Mouse (Mus musculus) naive thymus-derived CD4-positive, alpha-beta T cell, adult 2 months (primary cell): ENCODE measurements around the gene Fbxo17.

Experiments
- DNase-seq: peaks from one replicate; pipeline ENCODE4 v3.0.0-alpha.2; 2011; ENCODE audit warnings: low read depth

The Fbxo17 gene

DNA sequence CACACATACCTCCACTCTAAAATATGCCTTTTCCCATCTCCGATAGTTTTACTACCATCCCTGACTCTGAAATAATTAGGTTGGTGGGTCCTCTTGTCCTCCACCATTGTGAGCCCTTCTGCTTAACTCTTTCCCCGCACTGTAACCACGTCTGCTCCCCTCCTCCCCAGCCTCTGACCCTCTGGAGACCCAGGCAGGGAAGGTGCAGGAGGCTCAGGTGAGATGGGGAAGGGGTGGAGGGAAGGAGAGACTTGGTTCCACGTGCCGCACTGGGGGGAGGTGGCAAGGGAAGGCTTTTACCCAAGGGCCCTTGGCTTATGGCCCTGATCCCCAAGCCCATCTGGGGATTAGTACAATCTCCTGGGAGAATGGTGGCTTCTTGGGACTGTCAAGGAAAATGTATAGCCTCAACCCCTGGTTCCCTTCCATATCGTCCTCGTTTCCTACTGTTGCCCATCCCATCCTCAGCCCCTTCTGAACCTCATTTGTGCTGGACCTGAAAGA lies 50.9 kb downstream of the Fbxo17 start, which contains the start of gene Nfkbib:
TSS of gene Nfkbib (minus strand) at position 51 of the 504 bp plus-strand sequence.
- DNase-seq: no peak

DNA sequence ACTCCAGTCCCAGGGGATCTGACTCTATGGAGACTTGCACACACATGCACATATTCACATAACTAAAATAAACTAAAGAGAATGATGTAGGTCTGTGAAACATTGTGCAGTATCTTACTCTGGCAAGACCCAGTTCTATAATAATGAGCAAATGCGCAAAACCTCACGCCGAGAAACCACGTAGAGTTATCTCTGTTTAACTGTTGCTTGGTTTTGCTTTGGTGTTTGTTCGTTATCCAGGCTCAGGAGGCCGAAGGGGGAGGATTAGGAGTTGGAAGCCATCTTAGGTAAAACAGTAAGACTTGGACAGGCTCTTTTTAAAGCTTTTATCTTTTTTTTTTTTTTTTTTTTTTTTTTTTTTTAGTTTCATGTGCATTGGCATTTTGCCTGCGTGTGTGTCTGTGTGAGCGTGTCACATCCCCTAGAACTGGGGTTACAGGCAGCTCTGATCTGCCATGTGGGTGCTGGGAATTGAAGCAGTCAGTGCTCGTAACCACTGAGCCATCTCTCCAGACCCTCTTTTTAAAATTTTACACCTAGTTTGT lies 52.9 kb downstream of the Fbxo17 start:
- no peak for DNase-seq

DNA sequence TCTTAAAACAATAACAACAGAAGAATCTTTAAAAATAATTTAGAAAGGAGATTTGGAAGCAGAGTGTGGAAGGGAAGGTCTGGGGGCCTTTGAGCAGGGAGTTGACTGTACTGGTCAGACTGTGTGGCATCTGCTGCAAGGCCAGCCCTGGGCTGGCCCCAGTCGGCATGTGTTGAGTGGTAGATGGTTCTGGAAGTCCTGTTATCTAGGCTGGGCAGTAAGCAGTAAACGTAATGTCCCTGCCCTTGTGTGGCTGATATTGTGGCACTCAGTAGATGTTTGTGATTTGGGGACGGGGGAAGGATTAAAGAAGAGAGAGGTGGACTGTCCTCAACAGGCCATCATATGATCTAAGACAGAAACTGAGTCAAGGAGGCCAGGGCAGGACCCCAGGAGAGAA lies 53.7 kb downstream of the Fbxo17 start:
- DNase-seq: no peak

DNA sequence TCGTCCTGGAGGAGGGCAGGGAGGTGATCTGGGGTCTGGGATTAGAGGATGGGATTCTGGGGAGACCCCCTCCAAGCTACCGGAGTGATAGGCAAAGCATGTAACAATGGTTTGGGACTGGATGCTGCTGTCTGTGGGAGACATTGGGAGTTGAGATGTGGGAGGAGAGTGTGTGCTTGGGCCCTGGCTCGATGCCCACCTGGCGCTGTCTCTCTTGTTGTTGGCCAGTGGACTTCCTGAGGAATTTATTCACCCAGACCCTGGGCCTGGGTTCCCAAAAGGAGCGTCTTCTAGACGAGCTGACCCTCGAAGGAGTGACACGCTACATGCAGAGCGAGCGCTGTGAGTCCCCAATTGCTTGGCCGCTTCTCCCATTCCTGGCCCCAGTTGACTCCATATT lies 55.3 kb downstream of the Fbxo17 start:
- no peak for DNase-seq

DNA sequence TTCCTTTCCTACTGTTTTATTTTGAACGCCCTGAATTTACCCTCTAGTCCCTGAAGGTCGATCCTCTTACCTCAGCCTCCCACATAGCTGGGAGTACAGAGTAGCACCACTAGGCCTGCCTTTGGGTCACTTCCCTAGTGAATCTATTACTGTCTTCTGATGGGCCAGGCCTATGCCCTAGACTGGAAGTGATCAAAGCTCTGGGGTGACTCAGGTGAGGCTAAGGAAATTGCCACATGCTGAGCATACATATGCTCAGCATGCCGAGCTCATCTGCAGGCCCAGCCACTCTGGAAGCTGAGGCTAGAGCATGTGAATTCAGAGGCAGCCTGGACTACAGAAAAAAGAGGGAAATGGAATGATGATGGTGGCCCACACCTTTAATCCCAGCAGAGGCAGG lies 56.6 kb downstream of the Fbxo17 start:
- DNase-seq: no peak

DNA sequence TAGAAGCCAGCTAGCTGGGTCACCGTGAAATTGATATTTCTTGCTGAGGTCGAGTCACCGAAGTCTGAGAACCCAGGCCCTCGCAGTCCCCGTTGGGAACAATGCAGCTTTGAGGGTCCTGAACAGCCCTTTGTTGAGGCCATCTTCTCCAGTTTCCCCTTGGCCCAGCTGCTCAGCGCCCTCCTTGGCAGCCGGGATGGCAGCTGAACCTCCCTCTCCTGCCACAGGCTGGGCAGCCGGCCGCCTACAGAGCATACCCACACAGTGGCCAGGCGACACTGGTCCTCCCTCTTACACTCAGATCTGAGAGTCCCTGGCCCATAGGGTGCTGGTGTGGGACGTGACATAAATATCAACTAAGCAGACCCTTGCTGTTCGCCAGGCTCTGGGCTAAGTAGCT lies 57.6 kb downstream of the Fbxo17 start:
- no peak for DNase-seq

DNA sequence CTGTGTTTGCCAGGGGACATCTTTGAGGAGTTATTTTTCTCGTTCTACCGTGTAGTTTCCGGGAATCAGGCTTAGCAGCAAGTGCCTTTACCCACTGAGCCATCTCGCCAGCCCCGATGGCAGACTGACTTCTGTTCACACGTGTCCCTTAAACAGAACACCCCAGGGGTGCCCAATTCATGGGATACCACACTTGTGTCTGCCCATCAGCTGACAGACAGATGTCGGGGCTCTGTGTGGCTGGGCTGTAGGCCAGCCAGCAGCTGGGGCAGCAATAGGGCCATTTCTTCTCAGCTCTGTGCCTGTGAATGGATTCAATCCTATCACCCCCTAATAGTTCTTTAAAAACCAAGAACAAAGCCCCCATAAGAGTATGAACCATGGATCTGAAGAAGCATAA lies 58.5 kb downstream of the Fbxo17 start:
- no peak for DNase-seq

DNA sequence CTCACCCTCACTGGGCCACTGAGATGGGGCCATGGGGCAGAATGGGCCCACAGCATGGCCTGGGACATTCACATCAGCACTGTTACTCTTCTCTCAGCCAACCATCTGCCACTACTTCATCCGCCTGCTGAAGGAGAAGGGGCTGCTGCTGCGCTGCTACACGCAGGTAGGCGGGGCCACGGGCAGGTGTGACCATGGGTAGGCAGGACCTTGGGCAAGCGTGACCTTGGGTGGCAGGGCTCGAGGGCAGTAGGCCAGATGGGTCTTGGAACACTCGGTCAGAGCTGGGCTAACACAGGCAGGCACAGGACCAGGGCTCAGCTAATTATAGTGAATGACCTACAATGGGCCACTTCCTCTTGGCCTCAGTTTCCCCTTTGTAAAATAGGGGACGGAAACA lies 62.2 kb downstream of the Fbxo17 start:
- no peak for DNase-seq

DNA sequence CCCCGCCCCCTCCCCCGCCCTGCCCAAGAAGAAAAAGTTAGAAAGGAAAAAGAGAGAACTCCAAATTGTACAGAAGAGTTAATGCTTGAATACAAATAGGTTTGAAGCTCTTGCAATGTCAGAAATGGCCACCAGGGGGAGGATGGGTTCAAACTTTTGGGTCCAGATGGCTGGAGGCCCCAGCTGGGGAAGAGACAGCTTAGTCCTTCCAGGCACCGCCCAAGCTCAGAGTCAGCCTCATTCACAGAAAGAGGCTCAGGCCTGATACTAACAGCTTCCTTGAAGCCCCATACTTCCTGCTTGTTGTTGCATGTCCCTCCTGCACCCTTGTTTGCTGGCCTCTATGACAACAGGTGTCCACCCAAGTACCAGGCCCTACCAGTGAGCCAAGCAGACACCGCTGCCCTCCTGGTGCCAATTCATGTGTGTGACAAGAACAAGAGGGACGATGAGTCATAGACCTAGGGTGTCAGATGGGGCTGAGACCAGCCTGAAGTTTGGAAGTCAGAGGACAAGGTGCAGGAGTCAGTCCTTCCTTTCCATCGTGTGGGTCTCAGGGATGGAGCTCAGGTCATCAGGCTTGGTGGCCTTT lies 63.6 kb downstream of the Fbxo17 start:
- DNase-seq: peak; percentile 94

DNA sequence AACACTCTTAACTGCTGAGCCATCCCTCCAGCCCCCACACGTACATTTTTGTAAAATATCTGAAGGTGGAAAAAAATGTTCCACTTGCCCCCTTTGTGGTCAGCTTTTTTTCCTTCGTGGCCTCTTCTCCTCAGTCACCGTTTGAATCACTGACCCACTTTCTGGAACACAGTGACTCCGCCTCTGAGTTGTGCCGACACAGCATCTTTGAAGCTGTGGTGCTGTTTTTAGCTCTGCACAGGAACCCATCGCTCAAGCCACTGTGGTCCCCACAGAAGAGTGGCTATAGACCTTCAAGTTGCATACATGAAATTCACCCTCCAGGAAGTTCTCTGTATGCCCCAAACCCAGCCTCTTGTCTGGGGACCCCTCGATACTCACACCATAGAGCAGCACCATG lies 64.3 kb downstream of the Fbxo17 start:
- DNase-seq: no peak

DNA sequence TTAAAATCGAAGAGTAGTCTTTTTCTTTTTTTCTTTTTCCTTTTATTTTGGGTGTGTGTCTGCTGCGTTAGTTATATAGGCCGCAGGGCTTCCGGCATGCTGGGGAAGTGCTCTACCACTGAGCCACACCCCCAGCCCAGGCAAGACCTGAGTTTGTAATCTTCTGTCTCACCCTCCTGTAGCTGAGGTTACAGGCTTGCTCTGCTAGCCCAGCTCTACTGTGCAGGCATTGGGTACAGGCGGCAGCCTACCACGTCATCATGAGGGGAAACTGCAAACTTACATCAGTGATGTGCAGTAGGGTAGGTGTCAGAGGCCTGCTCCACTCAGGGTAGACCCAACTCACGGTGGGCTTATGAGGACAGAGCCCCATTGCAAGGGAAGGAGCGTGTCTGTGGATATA lies 64.7 kb downstream of the Fbxo17 start:
- DNase-seq: peak; percentile 93

DNA sequence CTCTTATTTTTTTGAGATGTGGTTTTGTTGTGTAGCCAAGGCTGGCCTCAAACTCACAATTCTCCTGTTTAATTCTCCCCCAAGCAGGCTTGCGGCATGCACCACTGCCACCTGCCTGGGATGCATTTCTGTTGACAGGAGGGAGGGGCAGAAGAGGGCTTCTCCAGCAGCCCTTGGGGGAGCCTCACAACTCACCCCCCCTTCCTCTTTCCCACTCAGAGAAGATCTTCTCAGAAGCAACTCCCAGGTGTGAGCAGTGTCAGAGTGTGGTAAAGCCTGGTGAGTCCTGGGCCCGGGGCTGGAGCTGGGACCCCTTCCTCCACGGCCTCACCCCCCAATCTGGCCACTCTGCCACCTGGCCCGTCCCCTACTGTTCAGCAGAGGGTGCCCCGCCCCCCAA lies 68.6 kb downstream of the Fbxo17 start:
- DNase-seq: no peak
